Mouse (Mus musculus) lung, postnatal 0 days (tissue): ENCODE results near the gene Gm6871. TPM values are rescaled to one million over a fixed set of nuclear protein-coding genes. Genes with fewer than 3 reads are reported as not detected.

Experiments used
- ATAC-seq: fragments of 200-750 bp; cut with Nextera tagmentation; 2 replicates; pipeline ENCODE4 v1.8.0; 2017; ENCODE audit warnings: moderate library complexity
- DNase-seq: peaks from one replicate; pipeline ENCODE4 v3.0.0-alpha.2; 2016; ENCODE audit warnings: low spot score
- H3K27ac ChIP-seq: fragments of 300-500 bp; sonication (generic); 2 replicates; pipeline ENCODE4 v1.5.1; 2014; ENCODE audit warnings: antibody characterized with exemption, mild to moderate bottlenecking, low read length, mixed read lengths
- H3K27me3 ChIP-seq: fragments of 300-500 bp; sonication (generic); replicated peaks from 2 replicates; pipeline ENCODE4 v1.6.1; 2014; ENCODE audit warnings: low read length, mixed read lengths; ENCODE audit not compliant: insufficient read depth
- H3K36me3 ChIP-seq: fragments of 300-500 bp; sonication (generic); 2 replicates; pipeline ENCODE4 v1.6.1; 2014; ENCODE audit warnings: low read length, mixed read lengths; ENCODE audit not compliant: insufficient read depth
- H3K4me1 ChIP-seq: fragments of 300-500 bp; sonication (generic); 2 replicates; pipeline ENCODE4 v1.6.1; 2014; ENCODE audit warnings: antibody characterized with exemption, low read depth, low read length, mixed read lengths; ENCODE audit not compliant: insufficient read depth
- H3K4me2 ChIP-seq: fragments of 300-500 bp; sonication (generic); replicated peaks from 2 replicates; pipeline ENCODE4 v1.6.1; 2014; ENCODE audit warnings: low read depth, mild to moderate bottlenecking, low read length, moderate library complexity, mixed read lengths
- H3K4me3 ChIP-seq: fragments of 300-500 bp; sonication (generic); 2 replicates; pipeline ENCODE4 v1.5.1; 2014; ENCODE audit warnings: low read depth, low read length
- H3K9ac ChIP-seq: fragments of 300-500 bp; sonication (generic); replicated peaks from 2 replicates; pipeline ENCODE4 v1.6.1; 2014; ENCODE audit warnings: low read depth, mild to moderate bottlenecking
- H3K9me3 ChIP-seq: fragments of 300-500 bp; sonication (generic); 2 replicates; pipeline ENCODE4 v1.6.1; 2016; ENCODE audit warnings: low read length, mixed read lengths
- CTCF ChIP-seq: IDR thresholded peaks from 2 replicates; pipeline ENCODE4 v1.5.1; 2016; ENCODE audit warnings: antibody characterized with exemption, mild to moderate bottlenecking
- EP300 ChIP-seq: IDR thresholded peaks from 2 replicates; pipeline ENCODE4 v1.6.1; 2016; ENCODE audit warnings: antibody characterized with exemption, mild to moderate bottlenecking, control low read depth
- WGBS: fragments of 180-500 bp; shearing (Covaris S2); extraction: QIAGEN DNeasy Blood & Tissue Kit; methylation state at CpG from one replicate; pipeline ENCODE4 v1.1.7; 2014; 5-methylcytosine and 5-hydroxymethylcytosine counted together
- polyA plus RNA-seq: library from polyadenylated mRNA; unstranded; fragments of >200 nt; fragmentation: Nextera tagmentation; extraction: Ambion mirVana; gene quantifications from 2 replicates; pipeline ENCODE4 v1.2.1, GENCODE M21; 2015

The Gm6871 gene
- polyA plus RNA-seq, 1 experiment from 2014 or later, result not detected

DNA sequence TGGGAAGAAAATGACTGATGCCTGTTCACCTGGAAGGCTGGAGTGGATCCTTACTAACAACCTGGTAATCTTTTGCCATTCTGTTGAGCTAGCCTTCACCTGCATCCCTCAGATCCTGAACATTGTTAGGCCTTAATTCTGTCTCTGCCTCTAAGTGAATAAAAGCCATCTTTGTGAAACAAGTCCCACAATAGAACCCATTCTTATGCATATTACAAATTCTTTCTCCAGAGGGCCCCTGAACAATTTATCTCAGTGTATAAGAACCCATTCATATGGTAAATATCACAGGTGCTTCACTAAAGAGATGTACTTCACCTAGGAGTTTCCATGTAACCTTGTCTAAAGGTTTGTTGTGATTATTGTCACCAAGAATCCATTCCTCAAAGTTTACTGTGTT, 8.6 kb upstream of the Gm6871 start:
- ATAC-seq (no peak), DNase-seq (no peak)
- Histone ChIP-seq H3K9ac (no peak overlapping the region), H3K36me3 (no peaks in the 10 kb centered on the region), H3K4me3 (no peak overlapping the region), H3K27me3 (no peaks in the 10 kb centered on the region), H3K4me1 (no peaks in the 10 kb centered on the region), H3K9me3 (no peaks in the 10 kb centered on the region), H3K4me2 (no peak overlapping the region), H3K27ac (no peak overlapping the region)
- no peak for TF ChIP-seq CTCF
- no peak for TF ChIP-seq EP300

DNA sequence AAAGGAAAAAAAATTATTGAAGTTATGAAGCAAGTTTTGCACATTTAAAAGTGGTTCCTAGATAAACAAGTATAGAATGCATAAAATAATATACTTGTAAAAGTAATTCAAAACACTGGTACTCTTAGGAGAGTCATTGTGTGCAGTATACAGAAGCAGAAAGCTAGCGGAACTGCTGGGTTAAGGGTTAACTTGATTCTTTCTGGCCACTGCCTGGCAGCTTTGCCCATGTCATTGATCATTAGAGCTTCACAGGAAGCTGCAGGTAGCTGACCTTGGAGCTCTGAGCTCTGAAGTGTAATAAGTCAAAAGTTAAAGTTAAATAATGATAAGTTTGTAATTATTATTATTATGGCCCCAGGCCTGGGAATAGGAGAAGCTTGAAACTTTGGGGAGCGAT, 4.5 kb upstream of the Gm6871 start:
- Histone ChIP-seq H3K9me3 (no peaks in the 10 kb centered on the region), H3K27ac (no peak overlapping the region), H3K27me3 (no peaks in the 10 kb centered on the region), H3K4me2 (no peak overlapping the region), H3K4me1 (no peaks in the 10 kb centered on the region), H3K36me3 (no peaks in the 10 kb centered on the region), H3K9ac (no peak overlapping the region), H3K4me3 (no peak overlapping the region)
- TF ChIP-seq EP300, result no peak
- no peak for TF ChIP-seq CTCF
- 93% methylated on average over 2 of the region's 2 CpGs for whole genome bisulfite sequencing
- DNase-seq (no peak), ATAC-seq (no peak)

DNA sequence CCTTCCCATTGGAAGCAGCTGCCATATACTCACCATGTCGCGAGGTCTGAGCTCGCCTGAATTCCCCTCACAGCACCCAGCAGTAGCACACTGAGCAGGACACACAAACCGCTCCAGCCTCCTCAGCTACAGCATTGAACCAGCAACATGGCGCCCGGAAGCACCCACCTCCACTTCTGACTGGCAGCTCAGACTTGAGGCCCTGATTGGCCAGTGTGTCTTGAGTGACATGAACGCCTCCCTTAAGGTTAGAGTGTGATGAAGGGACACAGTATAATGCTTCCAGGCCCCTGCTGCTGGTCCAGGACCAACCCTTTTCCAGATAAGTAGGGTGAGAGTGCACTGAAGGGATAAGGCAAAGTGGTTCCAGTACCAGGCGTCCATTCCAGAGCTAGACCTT, 12.8 kb downstream of the Gm6871 start:
- H3K4me3 ChIP-seq, result no peak overlapping the region
- DNase-seq (no peak), ATAC-seq (no peak)
- H3K9ac ChIP-seq, result no peak overlapping the region
- 0 out of 2 replicates have a peak, but pooled peaks cover 2% of the 10 kb centered on the region for H3K9me3 ChIP-seq
- no peak overlapping the region for H3K4me2 ChIP-seq
- no peak overlapping the region for H3K27ac ChIP-seq
- TF ChIP-seq CTCF (no peak), EP300 (no peak)
- no peaks in the 10 kb centered on the region for H3K27me3 ChIP-seq
- H3K4me1 ChIP-seq, result no peaks in the 10 kb centered on the region
- H3K36me3 ChIP-seq, result no peaks in the 10 kb centered on the region
- WGBS, result 78% methylated on average over 8 of the region's 8 CpGs

DNA sequence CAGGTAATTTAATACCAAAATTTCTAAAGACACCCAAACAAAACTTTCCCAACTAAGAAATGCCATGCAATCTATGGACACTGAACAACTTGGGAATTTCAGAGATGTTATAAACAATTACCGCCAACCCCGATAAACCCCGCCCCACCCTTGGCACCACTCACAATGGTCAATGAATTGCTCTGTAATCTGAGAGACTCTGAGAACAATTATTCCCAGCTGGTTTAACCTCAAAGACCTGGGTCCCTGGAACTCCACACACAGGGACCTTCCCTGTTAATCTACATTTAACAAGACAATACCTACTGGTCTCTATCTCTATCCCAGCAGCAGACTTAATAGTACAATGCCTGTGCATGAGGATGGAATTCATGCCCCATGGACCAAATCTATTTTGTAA, 60.8 kb downstream of the Gm6871 start:
- ATAC-seq (no peak), DNase-seq (no peak)
- Histone ChIP-seq H3K4me2 (no peak overlapping the region), H3K27me3 (no peaks in the 10 kb centered on the region), H3K9ac (no peak overlapping the region), H3K36me3 (no peaks in the 10 kb centered on the region), H3K4me1 (no peaks in the 10 kb centered on the region), H3K27ac (no peak overlapping the region), H3K9me3 (no peaks in the 10 kb centered on the region), H3K4me3 (no peak overlapping the region)
- WGBS, result 84% methylated on average over 3 of the region's 3 CpGs
- TF ChIP-seq CTCF, result no peak
- TF ChIP-seq EP300, result no peak

DNA sequence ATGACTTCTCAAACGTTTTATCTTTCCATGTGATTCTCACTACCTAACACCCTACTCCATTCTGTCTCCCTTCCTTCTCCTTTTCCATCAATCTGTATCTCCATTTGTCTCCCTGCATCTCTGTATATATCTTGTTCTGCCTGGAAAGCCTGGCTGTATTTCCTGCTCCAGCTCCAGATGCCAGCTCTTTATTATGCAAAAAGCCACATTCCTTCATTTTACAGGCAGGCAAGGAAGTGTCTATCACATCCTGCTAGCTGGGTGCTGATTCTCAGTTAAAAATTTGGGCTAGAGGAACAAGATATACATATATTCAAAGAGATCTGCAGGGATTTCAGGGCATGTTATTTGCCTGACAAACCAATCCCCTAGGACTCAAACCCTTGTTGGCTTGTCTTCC, 61.3 kb downstream of the Gm6871 start:
- no peak for TF ChIP-seq EP300
- no peak for TF ChIP-seq CTCF
- no peak overlapping the region for H3K4me2 ChIP-seq
- H3K4me3 ChIP-seq, result no peak overlapping the region
- DNase-seq (no peak), ATAC-seq (no peak)
- no peak overlapping the region for H3K9ac ChIP-seq
- H3K27me3 ChIP-seq, result no peaks in the 10 kb centered on the region
- 8% methylated on average over 1 of the region's 1 CpGs for WGBS
- H3K27ac ChIP-seq, result no peak overlapping the region
- H3K9me3 ChIP-seq, result no peaks in the 10 kb centered on the region
- H3K4me1 ChIP-seq, result no peaks in the 10 kb centered on the region
- H3K36me3 ChIP-seq, result no peaks in the 10 kb centered on the region

DNA sequence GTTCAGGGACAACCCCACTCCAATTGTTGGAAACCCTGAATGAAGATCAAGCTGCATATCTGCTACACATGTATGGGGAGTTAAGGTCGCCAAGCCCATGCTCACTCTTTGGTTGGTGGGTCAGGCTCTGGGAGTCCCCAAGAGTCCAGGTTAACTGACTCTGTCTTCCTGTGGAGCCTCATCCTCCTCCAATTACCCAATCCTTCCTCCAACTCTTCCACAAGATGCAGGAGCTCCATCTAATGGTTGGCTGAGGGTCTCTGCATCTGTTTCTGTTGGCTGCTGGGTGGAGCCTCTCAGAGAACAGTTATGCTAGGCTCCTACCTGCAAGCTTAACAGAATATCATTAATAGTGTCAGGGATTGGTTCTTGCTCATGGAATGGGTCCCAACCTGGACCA, 71.1 kb downstream of the Gm6871 start:
- Histone ChIP-seq H3K4me3 (no peak overlapping the region), H3K4me1 (no peaks in the 10 kb centered on the region), H3K27ac (no peak overlapping the region), H3K9me3 (no peaks in the 10 kb centered on the region), H3K27me3 (no peaks in the 10 kb centered on the region), H3K9ac (no peak overlapping the region), H3K4me2 (no peak overlapping the region), H3K36me3 (no peaks in the 10 kb centered on the region)
- ATAC-seq, result no peak
- no peak for DNase-seq
- no peak for TF ChIP-seq CTCF
- TF ChIP-seq EP300, result no peak
- WGBS, result 28% methylated on average over 1 of the region's 1 CpGs
